Mouse (Mus musculus) central nervous system, embryonic 14 days (tissue): ENCODE data around the gene Capns1. TPM values are rescaled to one million over a fixed set of nuclear protein-coding genes. Genes with fewer than 3 reads are reported as not detected.

Experiments used
- polyA plus RNA-seq: library from polyadenylated mRNA; depleted of rRNA; stranded (reverse); fragments of >200 nt; gene quantifications from 2 replicates; pipeline ENCODE4 v1.2.3, GENCODE M21; 2012; rRNA removed

Capns1 gene
- polyA plus RNA-seq = 273 and 310 TPM in 2 replicates

GRCm38 (mm10) chr7:30198481-30198971 is at the start of gene Capns1:
Capns1 (minus strand) TSS chr7:30198811.

GRCm38 (mm10) chr7:30235625-30236024 is 37.0 kb upstream of the Capns1 start, which contains the start of gene Ovol3:
Ovol3 (minus strand) TSS chr7:30235725.

GRCm38 (mm10) chr7:30231669-30232454 is 33.3 kb upstream of the Capns1 start, which contains the start of the genes Polr2i and Tbcb:
Polr2i (plus strand) TSS chr7:30231948.
Tbcb (minus strand) TSS chr7:30232272.

GRCm38 (mm10) chr7:30183879-30184289 is 14.7 kb downstream of the Capns1 start, which contains the start of gene Cox7a1:
Cox7a1 (plus strand) TSS chr7:30184144.

GRCm38 (mm10) chr7:30169583-30170282 is 28.9 kb downstream of the Capns1 start, which contains the start of gene Zfp146:
Zfp146 (minus strand) TSS chr7:30169750.

Other genes starting within 250 kb of the Capns1 start
- gene Zfp74, start 244.7 kb downstream of the Capns1 start, polyA plus RNA-seq = 13.7 and 13.9 TPM in 2 replicates
- gene Zfp568, start 214.9 kb downstream of the Capns1 start, polyA plus RNA-seq = 7.1 and 9.3 TPM in 2 replicates
- 11.1 and 12.6 TPM in 2 replicates for gene Zfp14, start 147.4 kb downstream of the Capns1 start, polyA plus RNA-seq
- 4.7 and 5.0 TPM in 2 replicates for gene Zfp82, start 125.9 kb downstream of the Capns1 start, polyA plus RNA-seq
- 0.91 and 1.6 TPM in 2 replicates for gene Gm26920, start 108.4 kb downstream of the Capns1 start, polyA plus RNA-seq
- 11.5 and 12.7 TPM in 2 replicates for gene Zfp566, start 108.3 kb downstream of the Capns1 start, polyA plus RNA-seq
- gene Zfp260, start 104.0 kb downstream of the Capns1 start, polyA plus RNA-seq = 54.6 and 58.2 TPM in 2 replicates
- gene Zfp382, start 76.9 kb downstream of the Capns1 start, polyA plus RNA-seq = 7.0 and 9.3 TPM in 2 replicates
- 89.7 and 96.2 TPM in 2 replicates for gene Zfp146, start 29.1 kb downstream of the Capns1 start, polyA plus RNA-seq
- 1.9 and 4.1 TPM in 2 replicates for gene Cox7a1, start 14.7 kb downstream of the Capns1 start, polyA plus RNA-seq
- 269 and 294 TPM in 2 replicates for gene Polr2i, start 33.1 kb upstream of the Capns1 start, polyA plus RNA-seq
- 193 and 204 TPM in 2 replicates for gene Tbcb, start 33.5 kb upstream of the Capns1 start, polyA plus RNA-seq
- gene Ovol3, start 36.9 kb upstream of the Capns1 start, polyA plus RNA-seq = 0.12 and 0.14 TPM in 2 replicates
- 0.13 and 0.17 TPM in 2 replicates for gene Thap8, start 81.3 kb upstream of the Capns1 start, polyA plus RNA-seq
- 18.4 and 23.7 TPM in 2 replicates for gene Wdr62, start 81.6 kb upstream of the Capns1 start, polyA plus RNA-seq
- 205 and 218 TPM in 2 replicates for gene Clip3, start 92.9 kb upstream of the Capns1 start, polyA plus RNA-seq
- 139 and 146 TPM in 2 replicates for gene Alkbh6, start 109.9 kb upstream of the Capns1 start, polyA plus RNA-seq
- gene Syne4, start 116.0 kb upstream of the Capns1 start, polyA plus RNA-seq = 31.1 and 59.8 TPM in 2 replicates
- gene E130208F15Rik, start 122.9 kb upstream of the Capns1 start, polyA plus RNA-seq = 0.53 and 0.69 TPM in 2 replicates
- 21.2 and 23.7 TPM in 2 replicates for gene Sdhaf1, start 125.1 kb upstream of the Capns1 start, polyA plus RNA-seq
- 21.5 and 22.5 TPM in 2 replicates for gene Lrfn3, start 164.0 kb upstream of the Capns1 start, polyA plus RNA-seq
- gene Tyrobp, start 214.9 kb upstream of the Capns1 start, polyA plus RNA-seq = 28.6 and 28.9 TPM in 2 replicates
- gene Hcst, start 221.0 kb upstream of the Capns1 start, polyA plus RNA-seq = 0.79 and 0.81 TPM in 2 replicates
- 2.7 TPM in 2 replicates for gene Nfkbid, start 222.9 kb upstream of the Capns1 start, polyA plus RNA-seq
- gene Aplp1, start 246.7 kb upstream of the Capns1 start, polyA plus RNA-seq = 419 and 440 TPM in 2 replicates